Mouse (Mus musculus) adipocyte (in vitro differentiated cells): ENCODE measurements around the gene Faap20.

ENCODE experiments used
- DNase-seq: peaks from one replicate; pipeline ENCODE4 v3.0.0-alpha.2; 2016; ENCODE audit warnings: low spot score

Gene Faap20

DNA sequence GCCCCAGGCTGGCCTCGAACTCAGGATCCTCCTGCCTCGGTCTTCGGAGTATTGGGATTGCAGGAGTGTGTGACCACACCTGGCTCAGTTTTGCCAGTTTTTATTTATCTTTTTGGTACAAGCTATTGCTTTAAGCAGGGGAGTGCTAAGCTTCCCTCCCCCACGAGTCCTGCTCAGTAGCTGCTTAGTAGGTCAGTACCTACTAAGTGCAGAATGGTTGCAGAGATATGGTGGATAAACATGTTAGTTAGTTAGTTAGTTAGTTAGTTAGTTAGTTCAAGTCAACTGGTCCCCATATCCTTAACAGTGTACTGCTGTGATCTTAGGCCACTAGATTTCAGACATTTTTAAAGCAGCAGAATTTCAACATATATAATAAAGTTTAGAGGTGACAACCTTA lies 36.5 kb downstream of the Faap20 start:
- DNase-seq: no peak

DNA sequence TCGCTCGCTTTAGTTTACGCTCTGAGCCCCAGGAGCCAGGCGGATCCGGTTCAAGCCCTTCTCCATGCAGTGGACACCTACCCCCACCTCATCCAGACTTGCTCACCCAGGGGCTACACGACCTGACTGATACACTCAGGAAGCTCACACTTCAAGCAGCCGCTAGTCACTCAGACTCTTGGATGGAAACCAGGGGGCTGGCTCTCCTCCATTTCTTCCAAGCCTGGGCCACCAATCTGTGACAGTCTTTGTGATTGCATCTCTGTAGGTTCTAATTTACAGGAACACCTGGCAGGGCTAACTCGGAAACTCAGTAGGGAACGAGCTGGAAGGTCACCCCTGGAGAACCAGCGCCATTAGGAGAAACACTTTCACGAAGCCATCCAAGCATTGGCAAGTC lies 38.1 kb downstream of the Faap20 start:
- DNase-seq: no peak

DNA sequence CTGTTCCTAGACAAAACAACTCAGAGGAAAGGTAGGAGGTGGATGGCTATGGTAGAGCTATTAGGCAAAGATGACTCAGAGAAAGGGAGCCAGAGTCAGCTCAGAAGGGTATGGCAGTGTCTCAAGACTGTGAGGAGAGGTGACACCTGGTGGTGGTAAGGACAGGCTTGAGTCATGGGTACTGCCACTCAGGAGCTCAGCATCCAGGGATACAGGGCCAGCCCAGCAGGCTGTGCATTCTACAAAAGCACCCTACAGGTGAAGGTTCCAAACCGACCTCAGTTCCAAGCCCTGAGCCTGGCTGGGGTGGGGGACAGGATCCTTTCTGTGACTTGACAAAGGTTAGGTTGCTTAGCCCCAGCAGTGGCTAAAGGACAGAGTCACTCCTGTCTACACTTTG lies 39.0 kb downstream of the Faap20 start:
- no peak for DNase-seq

DNA sequence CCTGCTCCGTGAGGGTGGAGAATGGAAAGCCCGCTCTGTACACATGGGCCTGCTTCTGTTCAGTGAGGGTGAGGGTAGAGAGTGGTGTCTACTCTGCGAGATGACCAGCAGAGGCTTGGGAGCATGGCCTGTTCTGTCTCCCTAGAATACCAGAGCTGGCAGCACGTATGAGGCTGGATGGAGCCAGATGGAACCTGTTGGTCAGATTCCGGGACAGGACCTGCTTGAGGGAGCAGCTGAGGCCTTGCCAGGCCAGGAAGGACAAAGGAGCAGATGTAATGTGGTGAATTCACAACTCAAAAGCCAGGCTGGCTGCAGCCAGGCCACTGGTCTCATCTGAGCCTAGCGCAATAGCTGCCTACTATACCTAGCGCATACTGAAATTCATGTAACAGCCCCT lies 40.4 kb downstream of the Faap20 start:
- no peak for DNase-seq

DNA sequence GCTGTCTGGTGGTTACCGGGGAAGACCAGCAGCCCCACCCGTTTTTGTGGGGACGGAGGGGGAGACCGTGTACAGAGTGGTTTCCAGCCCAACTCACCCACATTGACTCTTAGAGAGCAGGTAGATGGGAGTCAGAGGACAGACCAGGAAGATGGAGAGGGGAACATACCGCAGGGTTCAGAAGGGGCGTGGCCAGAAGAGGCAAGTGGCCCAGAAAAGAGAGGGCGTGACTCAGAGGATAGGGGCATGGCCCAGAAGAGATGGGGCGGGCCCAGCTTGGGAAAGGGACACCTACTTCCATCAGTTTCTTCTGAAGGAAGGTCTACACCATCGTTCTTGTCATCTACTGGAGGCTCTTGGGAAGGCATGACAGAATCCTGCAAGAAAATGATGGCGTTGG lies 43.3 kb downstream of the Faap20 start:
- no peak for DNase-seq

DNA sequence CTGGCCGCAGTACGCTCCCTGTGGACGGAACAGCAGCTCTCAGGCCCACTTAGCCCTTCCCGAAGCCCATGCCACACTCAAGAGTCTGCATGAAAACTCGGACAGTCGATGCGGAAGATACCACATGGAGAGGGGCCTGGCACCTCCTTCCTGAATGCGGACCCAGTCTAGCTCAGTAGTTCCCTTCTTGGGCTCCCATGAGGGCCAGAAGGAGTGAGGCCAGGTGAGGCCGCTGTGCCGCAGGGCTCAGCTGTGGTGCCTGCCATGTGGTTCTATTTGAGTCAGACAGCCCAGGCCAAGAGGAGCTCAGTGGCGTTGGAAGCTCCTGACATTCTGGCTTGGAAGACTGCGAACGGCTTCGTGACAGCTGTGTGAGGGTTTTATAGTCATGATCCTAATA lies 44.8 kb downstream of the Faap20 start:
- DNase-seq: no peak

DNA sequence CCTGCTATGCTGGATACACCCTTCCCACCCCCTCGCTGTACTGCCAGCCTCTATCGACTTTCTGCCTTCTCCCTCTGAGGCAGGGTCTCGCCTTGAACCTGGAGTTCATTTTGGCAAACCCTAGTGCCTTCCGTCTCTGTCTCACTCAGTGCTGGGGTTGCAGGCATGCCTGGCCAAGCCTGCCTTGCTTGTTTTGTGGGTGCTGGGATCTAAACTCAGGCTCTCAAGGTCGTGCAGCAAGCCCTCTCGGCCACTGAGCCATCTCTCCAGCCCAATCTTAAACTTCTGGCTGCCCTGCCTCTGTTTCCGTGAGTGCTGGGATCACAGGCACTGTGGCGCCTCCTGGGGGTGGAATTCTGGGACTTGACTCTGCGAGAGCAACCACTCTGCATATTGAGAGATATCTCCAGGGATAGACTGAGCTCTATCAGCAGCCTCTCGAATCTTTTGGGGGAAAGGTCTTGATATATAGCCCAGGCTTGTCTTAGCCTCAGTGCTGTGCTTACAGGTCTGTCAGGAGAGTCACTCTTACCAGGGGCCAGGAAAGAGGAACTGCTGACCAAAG lies 45.5 kb downstream of the Faap20 start:
- DNase-seq: no peak

DNA sequence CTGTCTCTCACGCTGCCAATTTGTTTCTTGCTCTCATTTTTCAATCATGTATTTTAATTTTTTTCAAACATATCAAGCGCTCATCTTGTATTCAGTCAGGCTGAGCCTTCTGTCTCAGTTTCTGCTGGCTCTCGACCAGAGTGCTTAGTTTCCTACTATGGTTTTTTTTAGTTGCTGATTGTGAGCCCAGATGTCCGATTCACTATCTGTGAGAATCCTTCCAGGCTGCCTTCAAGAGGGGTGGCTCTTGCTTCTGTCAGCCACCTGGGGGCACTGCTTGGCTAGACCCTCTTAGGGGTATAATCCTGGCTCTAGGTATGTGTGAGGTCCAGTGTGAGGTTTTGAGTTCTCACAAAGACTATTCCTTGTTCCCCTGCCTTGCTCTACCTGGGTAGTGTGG lies 46.4 kb downstream of the Faap20 start:
- no peak for DNase-seq

DNA sequence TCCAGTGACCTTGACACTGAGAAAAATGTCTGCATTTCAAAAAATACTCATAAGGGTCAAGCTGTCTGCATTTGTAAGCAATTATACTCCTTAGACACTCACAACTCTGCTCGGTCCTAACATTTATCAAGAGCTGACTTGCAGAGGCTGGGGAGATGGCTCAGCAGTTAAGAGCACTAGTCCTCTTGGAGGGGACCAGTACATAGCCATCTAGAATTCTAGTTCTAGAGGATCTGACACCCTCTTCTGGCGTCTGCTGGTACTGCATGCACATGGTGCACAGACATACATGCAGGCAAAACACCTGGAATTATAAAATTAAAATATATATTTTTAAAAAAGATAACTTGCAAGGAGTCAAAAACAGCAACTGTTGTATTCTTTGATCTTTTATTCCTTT lies 47.5 kb downstream of the Faap20 start:
- DNase-seq: no peak

DNA sequence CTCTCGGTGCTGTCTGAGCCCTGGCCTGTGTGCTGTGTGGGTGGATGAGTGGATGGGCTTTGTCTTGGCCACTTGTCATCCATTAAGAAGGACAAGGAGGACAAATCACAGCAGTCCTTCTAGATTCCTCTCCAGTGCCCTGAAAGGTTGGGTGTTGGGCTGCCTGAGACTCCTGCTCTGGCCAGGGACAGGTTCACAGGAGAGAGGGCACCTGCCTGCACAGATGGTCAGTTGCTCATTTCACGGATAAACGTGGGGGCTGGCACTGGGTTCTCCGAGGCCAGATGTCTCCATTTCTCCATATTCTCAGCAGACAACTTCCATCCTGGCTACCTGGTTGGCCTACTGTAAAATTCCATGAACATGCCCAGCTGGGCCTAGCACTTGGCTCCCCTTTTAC lies 49.2 kb downstream of the Faap20 start:
- DNase-seq: no peak

DNA sequence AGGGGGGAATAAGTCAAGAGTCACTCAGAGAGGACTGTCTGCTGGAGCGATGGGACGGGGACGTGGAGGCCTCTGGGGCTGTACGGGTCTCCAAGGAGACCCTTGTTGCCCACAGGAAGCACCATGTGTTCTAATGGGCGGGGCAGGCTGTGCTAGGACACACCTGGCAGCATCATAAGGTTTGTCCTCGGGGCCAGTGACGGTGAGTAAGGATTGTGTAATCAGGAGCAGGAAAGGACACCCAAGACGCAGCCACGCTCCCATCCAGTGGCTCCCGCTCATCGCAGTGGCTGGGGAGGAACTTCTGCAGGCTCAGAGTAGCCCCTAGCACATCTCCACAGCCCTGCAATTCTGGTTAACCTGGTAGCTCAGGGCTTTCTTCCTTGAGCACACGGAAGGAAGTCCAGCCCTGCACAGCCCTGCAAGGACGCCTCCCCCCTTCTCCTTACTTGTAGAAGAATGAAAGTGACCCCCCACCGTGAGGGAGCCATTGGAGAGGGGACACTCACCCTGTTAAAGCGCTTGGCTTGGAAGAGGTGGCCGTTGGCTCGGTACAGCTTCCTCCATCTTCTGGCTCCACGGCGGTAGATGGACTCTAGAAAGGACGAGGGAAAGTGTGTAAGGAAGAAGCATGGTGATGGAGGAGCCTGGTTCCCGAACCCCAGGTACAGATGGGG lies 51.0 kb downstream of the Faap20 start:
- no peak for DNase-seq

DNA sequence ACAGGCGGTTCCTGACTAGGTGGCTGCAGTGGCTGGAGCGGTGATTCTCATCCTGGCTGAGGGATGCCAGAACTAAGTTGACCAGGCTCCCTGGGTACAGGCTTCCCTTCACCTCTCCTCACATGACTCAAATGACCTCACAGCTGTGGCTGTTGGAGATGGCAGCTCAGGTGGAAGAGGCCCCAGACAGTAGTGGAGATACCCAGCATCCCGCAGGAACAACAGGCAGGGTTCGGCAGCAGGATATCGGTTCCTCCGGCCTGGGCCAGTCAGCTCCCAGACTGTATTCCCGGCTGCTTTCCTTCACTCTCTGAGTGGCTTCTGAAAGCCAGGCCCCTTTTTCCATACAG lies 51.5 kb downstream of the Faap20 start:
- DNase-seq: no peak

DNA sequence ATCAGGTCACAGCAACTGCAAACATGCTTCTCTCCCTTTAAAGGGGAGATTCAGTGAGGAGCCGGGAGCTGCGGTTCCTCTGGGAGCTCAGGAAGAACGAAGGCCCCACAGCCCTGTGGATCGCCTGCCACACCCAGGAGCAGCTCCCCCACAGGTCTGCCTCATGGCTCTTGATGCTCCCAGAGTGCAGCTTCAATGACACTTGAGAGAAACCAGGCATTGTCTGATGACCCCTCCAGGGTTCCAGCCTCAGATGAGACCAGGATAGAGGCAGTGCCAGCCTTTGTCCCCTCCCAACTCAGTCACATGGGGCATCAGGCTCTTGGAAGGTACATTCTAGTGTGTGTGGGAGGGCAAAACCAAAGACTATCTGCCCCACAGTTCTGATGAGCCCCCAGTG lies 52.4 kb downstream of the Faap20 start:
- no peak for DNase-seq

DNA sequence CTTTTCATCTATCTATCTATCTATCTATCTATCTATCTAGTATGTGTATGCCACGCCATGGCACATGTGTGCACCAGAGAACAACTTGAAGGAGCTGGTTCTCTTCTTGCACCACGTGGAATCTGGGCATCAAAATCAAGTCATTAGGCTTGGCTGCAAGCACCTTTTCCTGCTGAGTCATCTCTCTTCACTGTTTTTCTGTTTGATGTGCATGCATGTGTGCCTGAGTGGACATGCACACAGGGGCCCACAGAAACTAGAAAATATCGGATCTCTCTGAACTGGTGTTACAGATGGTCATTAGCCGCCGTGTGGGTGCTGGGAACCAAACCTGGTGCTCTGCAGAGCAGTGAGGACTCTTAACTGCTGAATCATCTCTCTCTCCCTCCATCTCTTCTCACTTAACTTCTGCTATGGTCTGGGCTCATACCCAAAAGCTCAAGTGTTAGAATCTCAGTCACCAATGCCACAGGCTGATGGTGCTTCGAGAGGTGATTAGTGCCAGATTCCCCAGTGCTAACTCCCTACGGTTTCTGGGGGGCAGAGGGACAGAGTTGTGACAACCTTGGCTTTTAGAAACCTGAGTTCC lies 55.0 kb downstream of the Faap20 start:
- DNase-seq: no peak

DNA sequence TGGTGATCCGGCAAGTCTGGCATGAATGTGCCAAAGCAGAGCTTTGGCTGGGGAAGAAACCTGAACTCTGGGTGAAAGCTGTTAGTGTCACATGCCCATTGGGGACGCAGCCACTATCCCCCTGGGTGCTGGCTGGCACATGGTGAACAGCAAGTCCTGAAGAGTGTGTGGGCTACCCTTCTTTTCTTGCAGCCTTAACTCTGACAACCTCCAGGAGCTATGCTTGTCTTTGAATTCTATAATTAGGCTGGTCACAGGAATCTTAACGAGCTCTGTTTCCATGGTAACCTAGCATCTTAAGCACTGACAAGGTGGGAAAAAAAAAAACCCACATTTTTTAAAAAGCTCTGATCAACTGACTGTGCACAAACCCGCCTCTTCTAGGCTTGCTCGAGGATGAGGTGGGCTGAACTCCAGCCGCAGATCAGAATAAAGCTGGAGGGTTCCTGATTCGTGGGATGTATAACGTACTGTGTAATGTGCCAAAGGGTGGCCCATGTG lies 56.0 kb downstream of the Faap20 start:
- no peak for DNase-seq
